Mouse (Mus musculus): ENCODE measurements around the gene Egln2. TPM values are rescaled to one million over a fixed set of nuclear protein-coding genes. Genes with fewer than 3 reads are reported as not detected.

The Egln2 gene
- total RNA-seq, 2 experiments from 2014 or later = 91.6 to 99.5 TPM

DNA sequence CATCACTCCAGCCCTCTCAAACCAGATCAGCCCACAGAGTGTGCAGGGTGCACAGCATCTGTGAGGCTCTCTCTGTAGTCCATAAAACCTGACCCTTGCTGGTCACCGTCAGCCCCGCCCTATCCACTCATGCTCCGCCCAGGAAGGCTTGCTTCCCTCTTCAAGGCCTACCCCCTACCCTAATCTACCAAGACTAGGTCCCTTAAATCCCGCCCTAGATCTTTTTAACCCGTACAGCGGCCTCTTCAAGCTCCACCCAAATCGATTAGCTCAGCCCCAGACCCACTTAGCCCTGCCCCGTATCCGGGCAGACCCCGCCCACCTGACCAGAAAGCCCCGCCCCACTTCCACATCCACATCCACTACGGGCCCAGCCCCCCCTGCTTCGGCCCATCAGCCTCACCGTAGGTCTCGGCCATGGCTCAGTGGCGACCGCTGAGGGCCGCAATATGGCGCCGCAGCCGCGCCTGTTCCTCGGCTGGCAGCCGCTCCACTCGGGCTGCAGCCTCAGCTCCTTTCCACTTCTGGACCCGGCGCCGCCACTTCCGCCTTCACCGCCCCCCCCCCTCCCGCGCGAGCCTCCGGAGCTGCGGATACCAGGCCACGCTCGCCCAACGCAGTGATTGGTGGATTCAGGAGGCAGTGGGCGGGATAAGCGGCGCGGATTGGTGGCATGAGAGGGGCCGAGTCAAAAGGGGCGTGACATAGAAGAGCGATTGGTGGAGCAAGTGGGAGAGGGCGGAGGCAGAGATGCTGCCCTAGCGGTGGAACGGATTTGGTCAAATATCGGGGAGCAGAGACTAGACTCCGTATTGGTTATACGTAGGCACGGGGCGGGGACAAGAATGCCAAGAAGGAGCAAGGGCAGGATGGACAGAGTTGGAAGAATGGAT lies 12.0 kb upstream of the Egln2 start, which contains the start of gene Rab4b:
Gene Rab4b, minus strand, starts transcription at position 573 of the 893 bp plus-strand sequence.
- peak; percentile 94 to 95 for DNase-seq (ENCODE audit: extremely low spot score in 1 of 2, low spot score in 1 of 2)

DNA sequence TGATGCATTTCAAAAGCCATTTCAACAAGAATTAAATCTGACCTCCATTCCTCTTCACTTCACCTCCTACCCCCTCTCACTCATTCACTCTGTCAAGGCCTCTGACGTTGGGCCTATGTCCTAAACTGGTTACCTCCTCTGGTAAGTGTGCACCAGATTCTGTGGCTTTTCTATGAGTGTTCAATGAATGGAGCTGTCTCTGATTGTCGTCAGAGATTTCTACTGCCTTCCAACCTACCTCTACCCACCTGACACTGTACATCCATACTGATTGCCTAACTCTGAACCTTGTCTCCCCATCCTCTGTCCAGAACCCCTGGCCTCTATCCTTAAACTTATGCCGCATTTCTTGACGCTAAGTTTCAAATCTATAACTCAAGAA lies 11.3 kb upstream of the Egln2 start:
- DNase-seq (ENCODE audit: extremely low spot score in 1 of 2, low spot score in 1 of 2) = no peak

- DNase-seq (ENCODE audit: extremely low spot score in 1 of 2, low spot score in 1 of 2) = no peak
These were observed 8.3 kb upstream of the Egln2 start for GRCm38 (mm10) chr7:27174896-27175295.

DNA sequence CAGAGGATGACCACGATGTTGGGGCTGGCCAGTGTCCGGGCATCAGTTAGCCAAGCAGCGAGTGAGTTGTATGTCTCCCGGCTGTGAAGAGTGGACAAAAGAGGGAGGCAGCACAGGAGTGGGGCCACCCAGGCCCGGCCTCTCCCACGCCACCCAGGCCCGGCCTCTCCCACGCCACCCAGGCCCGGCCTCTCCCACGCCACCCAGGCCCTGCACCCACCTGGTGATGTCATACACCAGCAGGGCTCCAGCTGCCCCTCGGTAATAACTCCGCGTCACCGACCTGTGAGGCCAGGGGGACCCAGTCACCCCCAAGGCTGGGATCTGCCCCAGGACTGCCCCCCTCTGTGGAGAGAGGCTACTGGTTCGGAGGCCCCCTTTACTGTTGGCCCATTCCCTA lies 7.9 kb upstream of the Egln2 start:
- DNase-seq (ENCODE audit: extremely low spot score in 1 of 2, low spot score in 1 of 2) = no peak

- no peak for DNase-seq (ENCODE audit: extremely low spot score in 1 of 2, low spot score in 1 of 2)
These were observed 4.4 kb upstream of the Egln2 start for GRCm38 (mm10) chr7:27170981-27171380.

- no peak for DNase-seq (ENCODE audit: extremely low spot score in 1 of 2, low spot score in 1 of 2)
These were observed 1.8 kb upstream of the Egln2 start for GRCm38 (mm10) chr7:27168371-27168770.

DNA sequence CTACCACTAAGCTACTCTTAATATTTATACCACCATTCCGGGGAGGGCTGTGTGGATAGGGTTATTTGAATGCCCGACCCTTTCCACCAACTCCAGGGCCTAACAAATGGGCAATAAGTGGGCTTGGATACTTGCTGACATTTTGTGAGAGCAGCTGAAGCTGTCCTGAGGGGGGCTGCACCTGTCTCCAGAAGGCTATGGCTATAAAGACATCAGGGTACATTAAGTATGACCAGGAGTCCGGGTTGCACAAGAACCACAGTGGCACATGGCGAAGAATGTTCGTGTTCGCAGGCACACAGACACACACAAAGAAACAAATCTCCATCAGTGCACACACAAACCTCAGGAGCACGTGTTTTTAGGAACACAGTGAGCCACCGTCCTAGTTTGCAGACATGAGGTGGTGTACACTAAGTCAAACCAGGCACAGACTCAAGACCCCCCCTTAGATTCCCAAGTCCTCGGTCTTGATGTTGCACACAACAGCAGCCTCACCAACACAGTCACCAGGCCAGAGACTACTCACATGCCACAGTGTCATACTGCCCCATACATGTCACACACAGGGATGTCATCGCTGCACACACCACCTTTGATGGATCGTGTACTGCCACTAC lies 983 bp upstream of the Egln2 start:
- no peak for DNase-seq (ENCODE audit: extremely low spot score in 1 of 2, low spot score in 1 of 2)

DNA sequence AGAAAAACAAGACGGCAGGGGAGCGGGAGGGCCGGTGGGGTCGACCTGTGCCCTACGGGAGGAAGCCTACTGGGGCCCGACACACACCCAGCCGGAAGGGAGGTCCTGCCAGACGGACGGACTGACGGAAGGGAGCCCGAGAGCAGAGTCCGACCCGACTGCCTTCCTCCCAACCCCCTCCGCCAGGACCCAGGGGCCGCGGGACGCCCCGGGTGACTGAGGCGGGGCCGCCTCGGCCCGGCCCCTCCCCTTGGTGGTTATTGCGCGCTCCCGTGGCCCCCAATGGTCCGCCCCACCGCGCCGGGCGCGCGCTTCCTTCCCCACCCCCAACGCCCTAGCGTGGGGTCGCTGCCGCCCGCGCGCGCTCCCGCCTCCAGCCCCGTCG lies 381 bp downstream of the Egln2 start:
- DNase-seq (ENCODE audit: extremely low spot score in 1 of 2, low spot score in 1 of 2) = peak in 1 of 2 experiments; percentile 63

DNA sequence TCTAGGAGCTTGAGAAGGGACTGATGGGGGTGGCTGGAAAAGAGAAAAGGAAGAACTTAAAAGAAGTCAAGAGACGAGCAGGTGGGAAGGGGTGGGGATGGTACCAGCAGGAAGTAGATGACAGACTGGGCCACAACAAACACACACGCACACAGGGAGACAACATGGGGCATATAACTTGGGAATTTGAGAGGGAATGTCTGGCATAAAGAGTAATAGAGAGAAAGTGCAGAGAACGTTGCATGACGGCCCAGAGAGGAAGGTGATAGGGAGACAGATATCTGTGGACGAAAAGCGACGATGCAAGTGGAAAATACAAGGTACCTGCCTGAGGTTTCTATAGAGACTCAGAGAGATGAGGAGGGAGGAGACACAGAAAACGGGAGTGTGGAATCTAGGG lies 906 bp downstream of the Egln2 start:
- no peak for DNase-seq (ENCODE audit: extremely low spot score in 1 of 2, low spot score in 1 of 2)

DNA sequence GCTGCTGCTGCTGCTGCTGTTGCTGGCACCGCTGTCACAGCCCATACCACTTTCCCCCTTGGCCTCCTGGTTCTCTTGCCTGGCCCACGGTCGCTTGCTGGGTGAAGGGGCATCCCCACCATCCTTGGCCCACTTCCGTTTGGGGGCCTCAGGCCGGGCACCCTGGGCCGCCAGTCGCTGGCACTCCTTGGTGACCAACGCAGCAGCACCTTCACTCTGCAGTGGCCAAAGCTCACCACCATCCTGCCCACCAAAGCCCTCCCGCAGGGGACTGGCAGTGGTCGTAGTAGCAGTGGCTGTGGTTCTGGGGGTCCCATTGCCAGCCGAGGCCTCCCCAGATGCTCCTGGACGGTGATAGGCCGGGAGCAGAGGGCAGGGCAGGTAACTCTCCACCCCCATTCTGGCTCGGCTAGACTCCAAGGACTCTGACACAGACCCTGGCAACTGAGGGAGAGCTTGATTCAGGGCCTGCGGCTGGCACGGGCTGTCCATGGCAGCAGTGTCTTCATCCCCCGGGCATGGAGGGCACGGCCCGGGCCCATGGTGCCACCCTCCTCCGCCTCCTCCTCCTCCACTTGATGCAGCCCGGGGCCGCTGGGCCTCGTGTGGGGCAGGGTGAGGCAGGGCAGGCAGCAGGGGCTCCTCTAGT lies 1.5 kb downstream of the Egln2 start:
- no peak for DNase-seq (ENCODE audit: extremely low spot score in 1 of 2, low spot score in 1 of 2)

DNA sequence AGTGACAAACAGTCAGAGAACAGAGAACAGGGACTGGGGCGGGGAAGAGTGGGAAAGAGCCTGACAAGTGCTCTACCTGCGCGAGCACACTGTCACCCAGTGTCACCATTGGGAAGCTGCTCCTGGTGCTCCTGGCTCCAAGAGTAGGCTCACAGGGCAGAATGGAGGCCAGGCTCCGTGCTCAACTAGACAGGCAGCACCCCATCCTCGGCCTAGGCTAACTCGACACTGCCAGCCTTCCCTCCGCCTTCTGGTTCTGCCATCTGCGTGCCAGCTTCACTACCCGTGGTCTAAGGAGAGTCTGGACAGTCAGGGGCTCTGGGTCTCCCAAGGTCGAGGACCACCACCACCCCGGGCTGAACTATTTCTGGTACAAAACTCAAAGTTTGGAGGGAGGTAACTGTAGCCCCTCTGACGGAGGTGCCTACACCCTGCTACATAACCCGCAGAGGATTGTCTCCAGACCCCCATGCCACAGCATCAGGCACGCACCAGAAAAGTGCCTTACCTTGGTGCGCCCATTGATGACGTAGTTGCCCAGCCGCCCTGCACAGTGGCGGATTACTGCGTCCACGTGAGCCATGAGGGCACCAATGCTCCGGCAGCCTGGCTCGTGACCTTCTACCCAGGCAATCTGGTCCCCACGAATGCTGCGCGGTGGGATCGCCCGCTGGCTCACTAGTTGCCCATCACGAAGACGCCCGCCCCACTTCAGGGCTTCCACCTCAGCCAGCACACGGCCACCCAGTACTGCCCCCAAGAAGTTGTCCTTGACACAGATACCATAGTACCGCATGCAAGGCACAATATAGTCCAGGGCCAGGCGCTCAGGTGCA lies 2.3 kb downstream of the Egln2 start:
- DNase-seq (ENCODE audit: extremely low spot score in 1 of 2, low spot score in 1 of 2) = peak in 1 of 2 experiments; percentile 17

DNA sequence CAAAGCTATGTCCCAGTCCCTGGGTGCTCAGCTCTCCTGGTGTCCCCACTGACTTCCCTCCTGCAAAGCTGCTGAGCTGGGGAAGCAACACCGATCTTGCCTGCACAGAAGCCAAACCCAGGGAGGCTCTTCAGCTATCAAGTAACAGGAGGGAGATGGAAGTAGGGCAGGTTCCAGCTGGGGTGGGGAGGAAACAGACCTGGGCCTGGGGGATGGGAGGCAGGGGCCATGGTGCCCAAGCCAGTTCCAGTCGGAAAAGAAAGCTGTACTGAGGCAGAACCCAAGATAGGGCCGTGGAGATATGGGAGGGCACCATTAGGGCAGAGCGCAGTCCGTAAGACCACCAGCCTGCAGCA lies 3.2 kb downstream of the Egln2 start:
- DNase-seq (ENCODE audit: extremely low spot score in 1 of 2, low spot score in 1 of 2) = no peak

GRCm38 (mm10) chr7:27162780-27163449 lies 3.7 kb downstream of the Egln2 start:
- no peak for DNase-seq (ENCODE audit: extremely low spot score in 1 of 2, low spot score in 1 of 2)

DNA sequence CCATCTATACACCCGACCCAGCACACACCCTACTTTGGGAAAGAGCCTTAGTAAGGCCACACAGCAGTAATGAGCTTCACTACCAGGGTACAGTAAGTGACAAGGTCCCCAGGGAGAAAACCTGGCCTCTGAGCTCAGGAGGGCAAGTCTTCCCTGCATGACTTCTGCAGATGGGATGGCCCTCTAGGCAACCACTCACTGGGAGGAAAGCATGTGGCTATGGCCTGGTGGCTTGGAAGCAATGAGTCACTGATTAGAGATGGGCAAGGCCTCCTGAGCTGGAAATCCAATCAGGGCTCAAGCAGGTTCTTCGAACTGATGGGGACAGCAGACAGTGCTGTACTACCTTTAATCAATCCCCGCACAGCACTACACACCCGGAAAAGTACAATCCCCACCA lies 4.9 kb downstream of the Egln2 start:
- no peak for DNase-seq (ENCODE audit: extremely low spot score in 1 of 2, low spot score in 1 of 2)

DNA sequence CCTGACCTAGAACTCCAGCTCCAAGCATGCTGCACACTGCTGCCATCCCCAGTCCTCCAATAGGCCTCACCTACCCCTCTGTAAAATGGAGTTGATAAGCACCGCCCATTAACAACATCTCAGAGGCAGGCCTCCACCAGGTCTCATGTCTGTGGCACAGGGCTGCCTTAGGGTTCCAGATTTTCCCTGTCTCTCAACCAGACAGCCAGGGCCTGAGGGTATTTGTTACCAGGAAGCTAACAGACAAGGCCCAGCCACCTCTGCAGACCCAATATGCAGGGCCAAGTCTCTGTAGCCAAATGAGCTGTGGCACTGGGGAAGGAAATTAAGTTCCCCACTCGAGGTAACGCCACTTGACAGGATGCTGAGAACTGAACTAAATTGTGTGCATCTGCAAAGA lies 5.7 kb downstream of the Egln2 start:
- no peak for DNase-seq (ENCODE audit: extremely low spot score in 1 of 2, low spot score in 1 of 2)

DNA sequence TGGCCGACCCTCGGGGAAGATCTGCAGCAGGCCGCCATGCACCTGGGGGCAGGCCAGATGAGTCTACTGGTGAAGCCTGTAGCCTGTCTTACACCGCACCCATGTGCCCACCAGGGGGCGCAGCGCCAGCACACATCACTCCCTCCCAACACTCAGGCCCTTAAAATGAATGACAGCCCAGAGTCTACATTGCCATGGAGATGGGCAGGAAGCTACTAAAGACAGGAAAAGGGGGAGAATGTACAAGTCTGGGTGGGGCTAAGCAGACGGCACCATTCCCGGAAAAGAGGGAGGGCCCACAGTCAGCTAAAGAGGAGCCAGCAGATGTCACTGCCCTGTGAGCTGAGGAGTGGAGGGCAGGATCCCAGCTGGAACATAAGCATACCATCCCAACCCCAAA lies 6.7 kb downstream of the Egln2 start:
- DNase-seq (ENCODE audit: extremely low spot score in 1 of 2, low spot score in 1 of 2) = peak; percentile 79 to 82

DNA sequence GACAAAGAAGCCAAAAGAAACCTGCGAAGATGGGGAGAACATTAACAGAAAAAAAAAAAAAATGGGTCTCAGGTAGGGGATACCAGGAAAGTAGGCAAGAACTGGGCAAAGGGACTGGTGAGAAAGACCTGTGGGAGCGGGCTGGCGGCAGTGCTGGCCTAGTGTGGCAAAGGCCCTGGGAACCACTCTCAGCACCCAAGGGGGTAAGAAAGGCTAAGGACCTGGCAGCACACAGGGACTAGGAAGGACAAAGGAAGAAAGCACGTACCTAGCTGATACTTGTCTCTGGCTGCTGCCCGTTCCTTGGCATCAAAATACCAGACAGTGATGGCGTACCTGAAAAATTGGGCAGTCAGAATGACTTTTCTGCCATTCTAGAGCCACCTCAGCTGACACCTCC lies 7.3 kb downstream of the Egln2 start:
- no peak for DNase-seq (ENCODE audit: extremely low spot score in 1 of 2, low spot score in 1 of 2)

DNA sequence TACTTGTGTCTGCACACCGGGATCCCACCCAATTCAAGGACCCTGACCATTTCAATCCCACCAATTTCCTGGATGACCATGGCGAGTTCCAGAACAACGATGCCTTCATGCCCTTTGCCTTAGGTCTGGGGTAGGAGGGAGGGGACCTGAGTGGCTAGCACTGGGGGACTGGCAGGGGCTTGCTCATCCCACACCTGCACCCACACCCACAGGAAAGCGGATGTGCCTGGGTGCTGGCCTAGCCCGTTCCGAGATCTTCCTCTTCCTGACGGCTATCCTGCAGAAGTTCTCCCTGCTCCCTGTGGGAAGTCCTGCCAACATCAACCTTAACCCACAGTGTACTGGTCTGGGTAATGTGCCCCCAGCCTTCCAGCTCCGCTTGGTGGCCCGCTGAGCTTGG lies 8.4 kb downstream of the Egln2 start:
- DNase-seq (ENCODE audit: extremely low spot score in 1 of 2, low spot score in 1 of 2) = no peak

GRCm38 (mm10) chr7:27156005-27156404 lies 10.6 kb downstream of the Egln2 start:
- peak in 1 of 2 experiments; percentile 37 for DNase-seq (ENCODE audit: extremely low spot score in 1 of 2, low spot score in 1 of 2)

- DNase-seq (ENCODE audit: extremely low spot score in 1 of 2, low spot score in 1 of 2) = no peak
These were observed 13.3 kb downstream of the Egln2 start, which contains the start of gene Cyp2t4 for GRCm38 (mm10) chr7:27153205-27153764. TSS of gene Cyp2t4 (plus strand) at chr7:27153714.
